Mouse (Mus musculus) left cerebral cortex, adult 9 months (tissue): Measurements from ENCODE around the gene Fam98a.

ENCODE experiments used
- DNase-seq, 2 experiments: peaks; one replicate each; pipeline ENCODE4 v3.0.0; 2022; ENCODE audit warnings: low spot score in 2 of 2

The Fam98a gene

GRCm38 (mm10) chr17:75522347-75523065, 29.2 kb downstream of the Fam98a start:
- no peak for DNase-seq

- DNase-seq, result no peak
These were observed 30.4 kb downstream of the Fam98a start for GRCm38 (mm10) chr17:75521236-75521842.

- DNase-seq, result no peak
These were observed 32.4 kb downstream of the Fam98a start for GRCm38 (mm10) chr17:75519239-75519900.

- DNase-seq, result no peak
These were observed 33.4 kb downstream of the Fam98a start for GRCm38 (mm10) chr17:75518181-75518901.

GRCm38 (mm10) chr17:75516591-75516990, 35.2 kb downstream of the Fam98a start:
- DNase-seq, result no peak

GRCm38 (mm10) chr17:75509257-75509656, 42.5 kb downstream of the Fam98a start:
- DNase-seq, result no peak

- DNase-seq, result no peak
These were observed 44.8 kb downstream of the Fam98a start for GRCm38 (mm10) chr17:75506708-75507641.

- no peak for DNase-seq
These were observed 45.6 kb downstream of the Fam98a start for GRCm38 (mm10) chr17:75506097-75506675.

GRCm38 (mm10) chr17:75505053-75505452, 46.7 kb downstream of the Fam98a start:
- no peak for DNase-seq

- no peak for DNase-seq
These were observed 48.7 kb downstream of the Fam98a start for GRCm38 (mm10) chr17:75503031-75503430.

- DNase-seq, result peak in 1 of 2 experiments; percentile 40
These were observed 53.5 kb downstream of the Fam98a start for GRCm38 (mm10) chr17:75498241-75498651.

GRCm38 (mm10) chr17:75495213-75495612, 56.5 kb downstream of the Fam98a start:
- DNase-seq, result no peak
